Mouse (Mus musculus) liver, postnatal 0 days (tissue): Measurements from ENCODE around the gene Myoz2.

Source experiments
- CTCF ChIP-seq: sonication (generic); IDR thresholded peaks from 2 replicates; pipeline ENCODE4 v1.5.1; 2016; ENCODE audit warnings: antibody characterized with exemption, low read depth
- EP300 ChIP-seq: IDR thresholded peaks from 2 replicates; pipeline ENCODE4 v1.6.1; 2016; ENCODE audit warnings: antibody characterized with exemption, low read depth, mild to moderate bottlenecking

DNA sequence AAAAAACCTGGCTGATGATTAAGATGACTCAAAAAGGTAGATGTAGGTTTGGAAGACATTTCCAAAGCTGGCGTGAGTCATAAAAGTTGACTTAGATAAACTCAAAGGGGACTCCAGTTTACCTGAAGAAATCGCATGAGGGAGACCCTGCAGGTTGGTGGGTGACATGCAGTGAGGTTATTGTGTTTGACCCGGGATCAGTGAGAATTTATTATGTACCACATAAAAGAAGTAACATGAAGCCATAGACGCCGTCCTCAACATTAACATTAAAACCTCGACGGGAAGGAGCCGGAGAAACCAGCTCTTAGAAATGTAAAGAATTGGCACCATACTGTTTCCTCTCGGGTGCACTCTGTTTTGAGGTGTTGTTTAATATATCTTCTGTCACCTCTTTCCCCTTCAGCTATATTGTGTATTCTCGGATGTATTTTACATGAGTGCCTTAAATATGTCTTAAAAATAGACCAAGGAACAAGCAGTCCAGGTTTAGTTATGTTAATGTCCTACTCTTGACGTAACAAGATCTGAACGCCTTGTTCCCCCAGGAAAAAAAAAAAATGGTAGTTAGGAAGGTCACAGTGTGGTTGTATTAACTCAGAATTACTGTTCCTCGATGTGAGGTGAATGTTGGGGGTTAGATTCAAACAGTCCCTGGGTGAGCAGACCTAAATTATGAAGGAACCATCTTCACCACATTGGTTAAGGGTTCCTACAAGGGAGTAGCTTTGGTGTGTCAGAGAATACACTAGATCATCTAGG, 49.5 kb downstream of the Myoz2 start:
- no peak for TF ChIP-seq CTCF
- no peak for TF ChIP-seq EP300
